Mouse (Mus musculus) forelimb bud, embryonic 11.5 days (tissue): Measurements from ENCODE around the gene Pde9a.

ENCODE experiments used
- DNase-seq: peaks from one replicate; pipeline ENCODE4 v3.0.0-alpha.2; 2012; ENCODE audit warnings: low read depth, low spot score

Pde9a gene

DNA sequence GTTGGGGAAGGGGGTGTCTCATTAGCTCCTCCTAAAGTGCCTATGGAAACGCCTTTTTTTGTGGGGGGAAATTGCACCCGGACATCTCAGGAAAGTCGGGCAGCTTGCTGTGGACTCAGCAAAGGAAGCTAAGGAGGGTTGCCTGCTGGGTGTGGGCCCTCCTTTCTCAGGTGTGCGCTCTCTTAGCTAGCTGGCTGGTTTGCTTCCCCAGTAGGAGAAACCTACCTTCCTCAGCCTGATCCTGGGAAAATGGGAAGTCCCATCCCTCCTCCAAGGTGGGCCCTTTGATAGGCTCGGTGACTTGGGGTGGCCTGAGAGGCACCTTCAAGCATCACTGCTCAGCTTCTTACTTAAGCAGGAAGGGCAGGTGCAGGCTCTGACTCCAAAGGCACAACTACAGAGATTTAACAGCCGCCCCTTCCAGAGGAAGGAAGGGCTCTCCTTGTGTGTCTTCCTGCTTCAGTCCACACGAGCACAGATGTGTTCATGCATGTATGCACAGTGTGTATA lies 811 bp downstream of the Pde9a start:
- DNase-seq = no peak

DNA sequence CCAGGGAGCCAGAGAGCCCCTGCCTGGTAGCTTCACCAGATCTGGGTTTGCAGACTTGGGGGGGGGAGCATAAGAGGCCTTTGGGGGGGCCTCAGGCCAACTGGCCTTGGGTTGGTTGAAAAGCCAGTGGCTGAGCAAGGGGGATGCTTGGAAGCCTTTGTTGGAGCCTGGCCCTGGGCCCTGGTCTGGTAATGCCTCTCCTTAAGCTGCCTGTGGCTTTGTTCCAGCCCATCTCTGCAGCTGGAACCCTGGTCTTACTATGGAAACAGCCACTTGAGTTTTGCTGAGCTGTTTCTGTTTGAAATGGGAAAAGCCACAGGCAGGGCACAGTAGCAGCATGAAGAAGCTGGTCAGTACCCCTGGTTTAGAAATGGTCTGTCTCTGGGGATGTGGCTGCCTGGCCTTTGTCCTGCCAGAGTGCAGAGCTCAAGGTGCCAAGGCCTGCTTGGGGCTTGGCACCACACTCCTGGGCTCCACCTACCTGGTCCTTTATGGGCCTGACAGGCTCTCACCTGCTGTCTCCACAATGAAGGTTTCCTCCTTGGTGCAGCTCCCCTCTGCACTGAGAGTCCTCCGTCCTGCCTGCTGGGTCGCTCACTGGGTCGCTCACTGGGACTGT lies 3.5 kb downstream of the Pde9a start:
- no peak for DNase-seq

DNA sequence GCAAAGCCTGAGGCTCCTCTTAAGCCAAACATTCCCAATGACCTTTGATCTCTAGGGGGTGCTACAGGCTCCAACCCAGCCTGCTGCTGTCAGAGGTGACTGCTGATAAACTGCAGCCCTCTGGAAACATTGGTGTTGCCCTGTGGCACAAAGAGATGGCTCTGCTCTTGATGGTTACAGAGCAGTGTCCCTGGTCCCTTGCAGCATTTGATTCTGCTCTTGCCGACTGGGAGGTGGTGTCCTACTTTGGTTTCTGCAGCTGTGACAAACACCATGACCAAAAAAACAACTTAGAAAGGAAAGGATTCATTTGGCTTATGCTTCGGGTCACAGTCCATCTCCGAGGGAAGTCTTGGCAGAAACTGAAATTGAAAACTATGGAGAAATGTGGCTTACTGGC lies 5.5 kb downstream of the Pde9a start:
- DNase-seq = peak; percentile 28

DNA sequence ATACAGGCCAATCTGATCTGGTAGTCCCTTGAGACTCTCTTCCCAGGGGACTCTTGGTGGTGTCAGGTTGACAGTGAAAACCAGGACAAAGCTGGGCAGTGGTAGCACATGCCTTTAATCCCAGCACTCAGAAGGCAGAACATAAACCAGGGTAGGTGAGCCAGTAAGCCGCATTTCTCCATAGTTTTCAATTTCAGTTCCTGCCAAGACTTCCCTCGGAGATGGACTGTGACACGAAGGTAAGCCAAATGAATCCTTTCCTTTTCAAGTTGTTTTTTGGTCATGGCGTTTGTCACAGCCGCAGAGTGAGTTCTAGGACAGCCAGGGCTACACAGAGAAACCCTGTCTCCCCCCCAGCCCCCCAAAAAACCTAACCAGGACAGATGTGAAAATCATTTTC lies 6.0 kb downstream of the Pde9a start:
- no peak for DNase-seq

DNA sequence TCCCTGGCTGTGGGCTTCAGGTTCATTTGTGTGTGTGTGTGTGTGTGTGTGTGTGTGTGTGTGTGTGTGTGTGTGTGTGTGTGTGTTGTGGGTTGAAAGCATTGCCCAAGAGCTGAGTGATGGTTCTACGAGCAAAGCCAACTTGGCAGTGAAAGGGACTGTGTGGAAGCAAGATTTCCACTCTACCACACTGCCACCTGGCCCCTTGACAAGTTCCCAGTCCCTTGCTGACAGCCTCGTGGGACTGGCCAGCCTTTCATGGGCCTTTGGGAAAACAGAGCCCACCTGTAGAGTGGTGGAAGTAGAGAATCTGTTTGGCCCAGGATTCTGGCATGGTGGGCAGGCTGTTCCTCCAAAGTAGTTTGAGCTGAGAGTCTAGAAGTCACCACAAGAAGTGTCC lies 7.8 kb downstream of the Pde9a start:
- no peak for DNase-seq

DNA sequence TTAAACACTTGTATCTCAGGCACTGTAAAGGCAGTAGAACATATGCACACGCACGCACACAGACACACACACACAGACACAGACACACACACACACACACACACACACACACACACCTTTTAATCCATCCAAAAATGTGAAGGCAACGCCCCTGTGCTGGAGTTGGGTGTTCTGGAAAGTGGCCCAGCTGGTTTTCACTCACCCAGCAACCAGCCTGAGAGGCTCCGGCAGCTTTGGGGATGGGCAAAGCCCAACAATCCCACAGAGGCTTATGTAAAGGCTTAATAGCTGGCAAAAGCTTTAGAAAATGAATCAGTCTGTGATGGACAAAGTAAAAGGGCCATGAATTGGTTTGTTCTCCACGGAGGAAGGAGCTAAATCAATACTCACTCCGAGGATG lies 14.3 kb downstream of the Pde9a start:
- no peak for DNase-seq

DNA sequence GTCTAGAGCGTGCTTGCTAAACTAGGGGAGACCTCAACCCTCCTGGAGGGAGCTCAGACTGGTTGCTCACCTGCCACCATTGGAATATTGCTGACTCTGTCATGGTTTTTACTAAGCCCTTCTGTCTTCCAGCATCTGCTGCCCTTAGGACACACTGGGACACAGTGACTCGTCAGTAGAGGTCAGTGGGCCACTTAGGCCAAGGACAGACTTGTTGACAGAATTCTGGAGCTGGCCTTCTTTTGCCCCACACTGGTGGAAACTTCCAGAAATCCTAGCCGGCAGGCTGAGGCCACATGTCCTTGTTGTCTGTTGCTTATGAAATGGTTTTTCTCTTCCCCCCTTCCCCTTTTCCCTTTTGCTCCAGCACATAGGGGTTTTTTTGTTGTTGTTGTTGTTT lies 15.2 kb downstream of the Pde9a start:
- no peak for DNase-seq

DNA sequence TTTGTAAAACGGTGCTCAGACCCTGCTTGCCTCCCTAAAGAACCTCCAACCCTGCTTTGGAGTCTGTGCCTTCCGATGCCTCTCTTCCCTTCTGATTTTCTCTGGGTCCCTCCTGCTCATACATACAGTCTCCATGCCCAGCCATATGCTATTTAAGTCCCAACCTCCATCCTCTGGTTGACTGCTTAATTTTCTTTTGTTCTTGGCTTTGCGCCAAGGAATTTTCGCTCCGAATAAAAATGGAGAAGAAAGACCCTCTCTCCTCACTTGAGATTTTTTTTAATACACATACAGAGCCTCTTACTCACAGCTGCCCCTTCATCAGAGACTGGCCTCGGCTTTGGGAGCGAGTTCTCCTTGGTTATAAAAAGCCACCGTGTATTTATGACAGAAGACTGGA lies 16.7 kb downstream of the Pde9a start:
- no peak for DNase-seq

DNA sequence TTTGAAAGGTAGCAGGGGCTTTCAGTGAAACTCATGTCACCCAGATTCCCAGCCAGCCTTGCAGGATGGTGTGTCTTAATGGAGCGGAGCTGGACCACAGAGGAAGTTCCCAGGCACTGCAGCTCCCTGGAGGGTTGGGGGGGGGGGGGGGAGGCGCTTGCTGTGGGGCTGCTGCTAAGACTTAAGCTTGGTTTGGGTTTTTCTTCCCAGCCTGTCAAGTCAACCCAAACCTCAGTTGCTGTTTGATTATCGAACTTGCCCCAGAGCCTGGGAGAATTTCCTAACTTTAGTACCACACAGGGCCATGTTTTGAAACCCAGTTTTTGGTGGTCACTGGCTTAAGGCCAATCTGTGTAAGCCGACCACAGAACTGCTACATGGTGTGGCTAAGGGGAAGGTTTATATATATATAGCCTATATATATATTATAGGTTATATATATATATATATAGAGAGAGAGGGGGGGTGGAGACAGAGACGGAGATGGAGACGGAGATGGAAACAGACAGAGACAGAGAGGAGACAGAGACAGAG lies 19.8 kb downstream of the Pde9a start:
- no peak for DNase-seq

DNA sequence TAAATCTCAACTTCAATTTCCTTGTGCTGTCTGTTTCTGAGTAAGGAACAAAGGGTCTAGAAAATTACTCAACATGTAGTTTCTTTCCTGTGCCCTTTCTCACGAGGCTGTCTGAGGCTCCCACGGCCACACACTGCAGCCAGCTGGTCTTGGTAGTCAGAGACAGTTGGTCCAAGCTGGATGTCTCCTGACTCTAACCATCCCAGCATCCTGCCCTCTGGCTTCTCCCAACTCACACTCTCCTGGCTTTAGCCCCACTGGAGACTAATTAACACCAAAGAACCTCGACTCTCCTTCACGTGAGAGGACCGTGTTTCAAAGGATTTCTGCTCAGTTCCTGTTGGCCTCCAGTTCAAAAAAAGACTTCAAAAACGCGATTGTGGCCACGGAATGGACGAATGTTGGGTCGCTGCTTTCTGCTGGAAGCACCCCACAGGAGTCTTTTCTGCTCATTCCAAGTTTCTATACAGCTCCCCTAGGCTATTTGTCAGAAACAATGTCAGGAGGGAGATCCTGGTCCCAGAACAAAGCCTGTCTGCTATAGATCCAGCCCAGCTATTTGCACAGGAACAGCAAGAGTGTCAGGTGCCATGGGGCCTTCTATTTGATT lies 23.8 kb downstream of the Pde9a start:
- no peak for DNase-seq

DNA sequence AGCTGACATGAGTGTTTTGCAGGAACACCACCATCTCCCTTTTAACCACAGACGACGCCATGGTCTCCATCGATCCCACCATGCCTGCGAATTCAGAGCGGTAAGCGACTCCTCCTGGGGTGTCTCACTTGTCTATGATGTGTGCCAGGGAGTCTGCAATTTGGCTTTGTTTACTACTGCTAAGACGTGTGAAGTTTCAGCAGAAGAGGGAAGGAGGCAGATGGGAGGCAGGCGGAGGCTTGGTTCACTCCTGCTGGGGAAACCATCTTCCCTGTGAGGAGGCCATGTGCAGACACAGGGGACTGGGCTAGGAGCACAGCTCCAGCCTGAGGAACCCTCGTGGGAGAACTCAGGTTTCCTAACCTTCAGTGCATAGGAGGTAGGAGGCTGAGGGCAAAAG lies 29.2 kb downstream of the Pde9a start:
- no peak for DNase-seq

DNA sequence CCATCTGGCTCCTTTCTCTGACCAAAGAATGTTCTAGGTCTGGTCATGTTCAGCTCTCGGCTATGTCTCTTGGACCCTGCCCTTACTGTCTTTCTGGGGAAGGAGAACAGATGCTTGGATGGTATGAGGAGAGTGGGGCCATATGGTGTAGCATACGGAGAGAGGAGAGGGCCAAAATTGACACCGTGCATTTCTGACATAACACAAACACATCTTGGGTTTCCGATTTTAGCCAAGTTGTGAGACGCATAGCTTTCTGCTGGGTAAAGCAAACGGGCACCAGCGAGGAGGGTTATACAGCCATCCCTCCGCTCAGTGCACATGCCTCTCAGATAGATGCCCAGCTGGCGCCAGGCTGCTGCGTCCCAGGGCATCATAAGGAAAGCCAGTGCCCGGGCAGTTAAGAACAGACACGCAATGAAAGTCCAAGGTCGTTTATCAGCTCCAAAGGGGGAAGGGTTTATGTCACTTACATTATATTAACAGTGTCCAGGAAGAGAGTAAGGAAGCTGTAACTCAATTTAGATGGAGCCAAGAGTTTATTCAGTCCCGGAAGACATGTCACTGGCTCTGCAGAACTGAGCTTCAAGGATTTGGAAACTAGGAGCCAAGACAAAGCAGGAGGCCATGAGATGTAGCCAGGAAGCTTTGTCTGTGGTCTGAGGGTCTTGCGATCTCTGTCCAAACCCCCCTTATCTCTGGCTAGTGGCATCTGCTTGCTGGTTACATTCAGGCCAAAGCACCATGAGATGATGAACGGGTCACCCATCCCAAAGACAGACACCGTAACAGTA lies 33.0 kb downstream of the Pde9a start:
- DNase-seq = no peak

DNA sequence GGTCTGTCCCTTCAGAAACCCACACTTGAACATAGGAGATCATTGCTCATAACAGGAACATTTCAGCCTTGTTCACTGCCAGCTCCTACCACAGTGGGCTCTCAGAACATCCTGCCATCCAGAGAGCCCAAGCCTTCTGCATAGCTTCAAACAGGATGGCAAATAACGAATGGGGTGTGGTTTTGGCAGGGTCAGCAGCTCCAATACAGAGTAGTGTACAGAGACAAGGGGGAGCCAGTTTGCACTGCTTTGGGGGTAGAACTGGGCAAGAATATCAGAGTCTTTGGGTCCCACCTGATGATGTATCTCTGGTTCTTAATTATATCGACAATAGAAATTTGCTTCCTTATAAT lies 33.6 kb downstream of the Pde9a start:
- no peak for DNase-seq

DNA sequence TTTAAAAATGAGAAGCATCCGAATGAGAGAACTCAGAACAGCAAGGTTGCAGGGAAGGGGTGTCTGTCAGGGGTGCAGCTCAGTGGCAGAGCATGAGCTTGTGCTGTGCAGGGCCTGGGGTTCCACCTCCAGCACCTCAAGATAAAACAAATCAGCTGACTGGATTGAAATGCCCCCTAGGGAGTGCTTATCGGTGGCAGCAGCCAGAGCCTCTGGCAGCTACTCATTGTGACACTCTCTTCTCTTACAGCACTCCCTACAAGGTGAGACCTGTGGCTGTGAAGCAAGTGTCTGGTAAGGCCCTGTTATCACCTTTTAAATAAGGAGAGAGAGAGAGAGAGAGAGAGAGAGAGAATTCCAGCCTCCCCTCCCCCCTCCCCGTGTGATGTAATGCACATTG lies 34.0 kb downstream of the Pde9a start:
- no peak for DNase-seq

DNA sequence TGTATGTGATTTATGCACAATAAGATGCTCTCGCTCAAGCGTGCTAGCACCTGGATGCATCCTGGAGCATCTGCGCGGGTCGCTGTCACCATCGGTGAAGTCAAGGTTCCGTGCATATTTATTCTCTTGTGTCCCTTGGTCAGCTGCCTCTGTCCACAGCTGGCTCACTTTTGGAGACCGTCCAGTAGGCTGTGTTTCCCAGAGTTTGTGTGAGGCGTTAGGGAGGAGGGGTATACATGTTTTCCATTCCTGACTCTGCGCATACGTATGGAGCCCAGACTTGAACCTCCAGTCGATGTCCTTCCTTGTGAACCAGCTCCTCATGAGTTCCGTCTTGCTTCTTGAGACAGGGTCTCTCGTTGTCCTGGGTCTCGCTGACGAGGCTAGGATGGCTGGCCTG lies 34.6 kb downstream of the Pde9a start:
- no peak for DNase-seq

DNA sequence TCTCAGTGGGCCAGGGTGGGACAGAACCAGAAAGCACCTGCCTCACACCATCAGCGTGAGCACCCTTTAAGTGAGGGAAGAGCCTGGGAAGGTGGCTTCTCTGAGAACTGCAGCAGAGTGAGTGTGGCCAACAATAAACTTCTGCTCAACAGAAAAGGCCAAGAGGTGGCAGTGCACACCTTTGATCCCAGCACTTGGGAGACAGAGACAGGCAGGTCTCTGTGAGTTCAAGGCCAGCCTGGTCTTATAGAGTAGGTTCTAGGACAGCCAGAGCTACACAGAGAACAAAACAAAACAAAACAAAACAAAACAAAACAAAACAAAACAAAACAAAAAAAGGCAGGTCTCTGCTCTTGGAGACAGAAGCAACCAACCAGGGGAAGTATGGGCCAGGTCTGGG lies 36.4 kb downstream of the Pde9a start:
- no peak for DNase-seq

DNA sequence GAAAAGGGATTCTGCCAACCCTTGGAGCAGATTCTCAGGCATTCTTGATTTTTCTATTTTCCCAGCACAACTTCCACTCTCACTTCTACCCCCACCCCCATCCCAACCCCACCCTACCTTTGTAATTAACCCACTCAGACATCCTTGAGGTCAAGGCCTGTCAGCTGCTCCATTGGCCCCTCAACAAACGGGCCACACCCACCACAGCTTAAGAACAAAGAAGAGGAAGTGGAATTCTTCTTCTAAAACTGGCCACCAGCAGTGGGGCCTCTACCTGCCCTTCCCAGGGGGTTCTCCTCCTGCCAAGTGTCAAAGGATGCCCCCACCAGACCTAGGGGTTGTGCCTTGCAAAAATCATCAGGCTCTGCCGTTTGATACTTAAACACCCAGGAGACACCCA lies 37.0 kb downstream of the Pde9a start:
- no peak for DNase-seq

DNA sequence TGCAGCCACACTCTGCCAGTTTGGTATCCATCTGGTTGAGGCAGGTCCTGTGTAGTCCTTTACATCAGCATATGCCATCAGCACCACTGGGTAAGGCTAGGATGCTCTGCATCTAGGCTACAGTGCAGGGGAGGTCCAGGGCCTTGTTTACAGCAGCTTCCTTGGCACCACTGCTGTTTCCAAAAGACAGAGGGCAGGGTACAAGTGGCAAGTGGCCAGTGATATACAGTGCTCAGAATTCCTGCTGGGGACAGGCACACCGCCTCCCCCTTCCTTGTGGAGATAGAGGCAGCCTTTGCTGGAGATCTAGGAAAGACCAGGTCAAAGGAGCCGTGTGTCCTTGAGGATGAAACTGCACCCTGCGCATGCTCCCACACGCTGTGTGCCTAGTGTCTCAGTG lies 38.3 kb downstream of the Pde9a start:
- no peak for DNase-seq

DNA sequence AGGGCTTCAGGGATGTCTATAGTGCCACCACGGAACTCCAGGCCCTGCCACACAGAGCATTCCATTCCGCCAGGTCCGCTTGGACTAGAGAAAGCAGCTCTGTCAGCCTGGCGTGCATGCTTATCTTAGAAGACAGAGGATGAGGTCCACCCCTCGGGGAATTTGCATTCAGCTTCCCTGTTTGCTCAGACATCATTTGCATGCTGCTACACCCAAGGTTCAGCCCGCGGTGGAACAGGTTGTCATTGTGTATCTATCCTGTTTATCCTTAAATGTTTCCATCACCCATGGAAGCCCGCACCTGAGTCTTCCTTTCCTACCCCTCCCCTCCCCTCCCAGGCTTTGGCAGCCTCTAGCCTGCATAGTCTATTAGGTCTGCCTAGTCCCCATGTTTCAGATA lies 38.8 kb downstream of the Pde9a start:
- no peak for DNase-seq

DNA sequence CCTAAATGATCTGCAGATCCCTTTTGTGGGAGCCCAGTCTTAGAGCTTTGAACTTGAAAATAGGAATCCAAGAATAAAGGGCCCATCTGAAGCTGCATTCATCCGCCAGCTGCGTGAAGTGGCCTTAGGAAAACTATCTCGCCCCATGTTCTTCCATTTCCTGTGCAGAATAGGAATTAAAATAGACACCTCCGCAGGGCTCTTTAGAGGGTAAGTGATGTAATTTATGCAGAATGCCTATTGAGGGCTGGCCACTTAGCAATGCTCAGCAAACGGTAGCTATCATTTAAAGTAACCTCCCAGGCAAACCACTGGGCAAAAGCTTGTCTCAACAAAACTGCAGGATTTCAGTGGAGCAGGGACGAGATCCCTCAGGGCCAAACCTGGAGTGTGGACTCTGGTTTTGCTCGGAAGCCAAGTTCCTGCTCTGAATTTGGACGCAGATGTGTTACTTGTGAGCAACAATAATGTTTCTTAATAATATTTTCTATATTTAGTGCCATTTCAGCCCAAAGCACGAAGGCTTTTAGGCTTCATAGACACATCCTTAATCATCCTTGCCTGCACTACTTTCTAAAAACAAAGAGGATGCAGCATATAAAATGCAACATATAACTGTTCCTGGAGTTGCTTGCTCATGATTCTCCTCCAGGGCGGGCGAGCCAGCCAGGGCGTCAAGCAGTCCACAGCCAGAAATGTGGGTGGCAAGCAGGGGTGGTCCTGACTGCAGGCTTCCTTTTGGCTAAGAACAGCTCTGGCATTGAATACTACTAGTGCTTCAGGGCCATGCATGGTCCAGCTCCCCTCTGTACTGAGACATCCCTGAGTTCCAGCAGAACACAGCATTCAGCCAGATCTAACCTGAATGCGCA lies 40.1 kb downstream of the Pde9a start:
- DNase-seq = no peak

DNA sequence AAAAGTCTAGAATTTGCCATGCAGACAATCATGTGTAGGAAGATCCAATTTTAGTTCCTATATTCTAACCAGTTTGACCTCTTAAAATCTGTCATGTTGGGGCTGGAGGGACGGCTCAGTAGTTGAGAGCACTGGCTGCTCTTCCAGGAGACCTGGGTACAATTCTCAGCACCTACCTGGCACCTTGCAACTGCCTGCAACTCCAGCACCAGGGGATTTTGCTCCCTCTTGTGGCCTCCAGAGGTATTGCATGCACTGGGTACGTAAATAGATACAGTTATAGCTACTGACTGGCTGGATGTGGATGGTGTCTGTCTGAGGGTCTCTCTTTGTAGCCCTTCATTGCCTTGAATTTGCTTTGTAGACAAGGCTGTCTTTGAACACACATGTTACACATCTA lies 43.4 kb downstream of the Pde9a start:
- no peak for DNase-seq

DNA sequence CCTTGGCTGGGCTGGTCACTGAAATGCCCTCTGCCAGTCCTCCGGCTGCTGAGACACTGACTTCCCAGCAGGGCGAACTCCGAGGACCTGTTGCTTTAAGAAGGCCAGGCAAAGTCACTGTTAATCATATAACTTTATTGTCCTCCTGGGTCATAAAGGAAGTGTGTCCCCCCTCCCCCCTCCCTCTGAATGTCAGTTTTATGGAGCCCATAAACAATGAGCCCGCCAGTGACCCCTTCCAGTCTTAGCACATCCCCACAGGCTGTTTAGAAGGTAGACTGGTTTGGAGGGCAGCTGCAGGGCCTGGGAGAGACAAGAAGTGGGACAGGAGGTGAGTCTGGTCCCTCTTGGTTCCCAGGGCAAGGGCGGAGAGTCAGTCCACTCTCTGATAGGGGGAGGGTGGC lies 46.9 kb downstream of the Pde9a start:
- peak; percentile 77 for DNase-seq
